Mouse (Mus musculus): ENCODE data around the gene Zfp784. TPM values are rescaled to one million over a fixed set of nuclear protein-coding genes. Genes with fewer than 3 reads are reported as not detected.

The Zfp784 gene
- total and polyA plus RNA-seq, 2 experiments from 2014 or later = 4.3 to 5.0 TPM

GRCm38 (mm10) chr7:4995268-4996002 is 42.8 kb downstream of the Zfp784 start:
- peak; percentile 12 for DNase-seq (ENCODE audit: low spot score)
- Histone ChIP-seq H3K4me1 (ENCODE audit: insufficient read depth, low read length) (peaks cover 14% of the 10 kb centered on the region), H3K27me3 (ENCODE audit: insufficient read depth, low read length) (no peaks in the 10 kb centered on the region), H3K4me2 (ENCODE audit: low read depth, low read length, poor library complexity, severe bottlenecking) (peak overlapping the region; percentile 91), H3K4me3 (ENCODE audit: low read depth, low read length) (peak overlapping the region; percentile 84), H3K9ac (replicated peaks; ENCODE audit: low read length, poor library complexity, severe bottlenecking) (peak overlapping the region; percentile 99), H3K9me3 (ENCODE audit: low read length) (no peaks in the 10 kb centered on the region), H3K27ac (ENCODE audit: low read depth, low read length) (peak overlapping the region; percentile 88), H3K36me3 (ENCODE audit: insufficient read depth, low read length) (peaks cover 17% of the 10 kb centered on the region)
- peak; percentile 15 for ATAC-seq (ENCODE audit: low FRiP score)
- WGBS = 4% methylated on average over 19 of the region's 19 CpGs
- TF ChIP-seq CTCF (IDR thresholded peaks at IDR 0.05) = no peak

GRCm38 (mm10) chr7:4993999-4994788 is 44.1 kb downstream of the Zfp784 start:
- H3K9me3 ChIP-seq (ENCODE audit: low read length) = no peaks in the 10 kb centered on the region
- 60% methylated on average over 53 of the region's 59 CpGs for WGBS
- no peak overlapping the region for H3K27ac ChIP-seq (ENCODE audit: low read depth, low read length)
- no peak for TF ChIP-seq CTCF (IDR thresholded peaks at IDR 0.05)
- no peaks in the 10 kb centered on the region for H3K27me3 ChIP-seq (ENCODE audit: insufficient read depth, low read length)
- peak overlapping the region; percentile 84; the same call in 1 of the 2 replicates for H3K4me3 ChIP-seq (ENCODE audit: low read depth, low read length)
- peaks cover 17% of the 10 kb centered on the region for H3K36me3 ChIP-seq (ENCODE audit: insufficient read depth, low read length)
- H3K4me1 ChIP-seq (ENCODE audit: insufficient read depth, low read length) = peaks cover 14% of the 10 kb centered on the region
- H3K4me2 ChIP-seq (ENCODE audit: low read depth, low read length, poor library complexity, severe bottlenecking) = peak overlapping the region; percentile 91
- ATAC-seq (ENCODE audit: low FRiP score) (no peak), DNase-seq (ENCODE audit: low spot score) (no peak)
- no peak overlapping the region; the same call in 1 of the 2 replicates for H3K9ac ChIP-seq (replicated peaks; ENCODE audit: low read length, poor library complexity, severe bottlenecking)

GRCm38 (mm10) chr7:4993347-4993998 is 44.8 kb downstream of the Zfp784 start:
- WGBS = 41% methylated on average over 51 of the region's 55 CpGs
- no peak for ATAC-seq (ENCODE audit: low FRiP score)
- H3K4me2 ChIP-seq (ENCODE audit: low read depth, low read length, poor library complexity, severe bottlenecking) = peak overlapping the region; percentile 91; the same call in 1 of the 2 replicates
- H3K27ac ChIP-seq (ENCODE audit: low read depth, low read length) = no peak overlapping the region
- no peak for DNase-seq (ENCODE audit: low spot score)
- TF ChIP-seq CTCF (IDR thresholded peaks at IDR 0.05) = no peak
- no peaks in the 10 kb centered on the region for H3K9me3 ChIP-seq (ENCODE audit: low read length)
- H3K9ac ChIP-seq (replicated peaks; ENCODE audit: low read length, poor library complexity, severe bottlenecking) = no peak overlapping the region
- peaks cover 17% of the 10 kb centered on the region for H3K36me3 ChIP-seq (ENCODE audit: insufficient read depth, low read length)
- H3K27me3 ChIP-seq (ENCODE audit: insufficient read depth, low read length) = no peaks in the 10 kb centered on the region
- H3K4me1 ChIP-seq (ENCODE audit: insufficient read depth, low read length) = peaks cover 14% of the 10 kb centered on the region
- H3K4me3 ChIP-seq (ENCODE audit: low read depth, low read length) = peak overlapping the region; percentile 12; the same call in 1 of the 2 replicates

GRCm38 (mm10) chr7:4988250-4988649 is 50.0 kb downstream of the Zfp784 start:
- no peak overlapping the region for H3K9ac ChIP-seq (replicated peaks; ENCODE audit: low read length, poor library complexity, severe bottlenecking)
- H3K4me2 ChIP-seq (ENCODE audit: low read depth, low read length, poor library complexity, severe bottlenecking) = no peak overlapping the region
- H3K4me1 ChIP-seq (ENCODE audit: insufficient read depth, low read length) = no peaks in the 10 kb centered on the region
- no peak for ATAC-seq (ENCODE audit: low FRiP score)
- H3K4me3 ChIP-seq (ENCODE audit: low read depth, low read length) = no peak overlapping the region
- DNase-seq (ENCODE audit: low spot score) = no peak
- no peaks in the 10 kb centered on the region for H3K9me3 ChIP-seq (ENCODE audit: low read length)
- no peaks in the 10 kb centered on the region for H3K27me3 ChIP-seq (ENCODE audit: insufficient read depth, low read length)
- no peak overlapping the region for H3K27ac ChIP-seq (ENCODE audit: low read depth, low read length)
- 73% methylated on average over 2 of the region's 2 CpGs for WGBS
- H3K36me3 ChIP-seq (ENCODE audit: insufficient read depth, low read length) = peaks cover 12% of the 10 kb centered on the region
- TF ChIP-seq CTCF (IDR thresholded peaks at IDR 0.05) = no peak

Other genes starting within 250 kb of the Zfp784 start
- 14.6 and 16.6 TPM in 2 replicates for gene Tmem238, start 248.8 kb downstream of the Zfp784 start, total RNA-seq (2014; rRNA removed)
- gene Tmem238, start 248.8 kb downstream of the Zfp784 start, polyA plus RNA-seq (2015; fragmentation: Nextera tagmentation; extraction: Ambion mirVana) = 16.0 and 18.2 TPM in 2 replicates
- gene Rpl28, start 245.6 kb downstream of the Zfp784 start, total RNA-seq (2014; rRNA removed) = 131 and 177 TPM in 2 replicates
- gene Rpl28, start 245.6 kb downstream of the Zfp784 start, polyA plus RNA-seq (2015; fragmentation: Nextera tagmentation; extraction: Ambion mirVana) = 289 TPM in 2 replicates
- 264 and 276 TPM in 2 replicates for gene Ube2s, start 225.9 kb downstream of the Zfp784 start, total RNA-seq (2014; rRNA removed)
- gene Ube2s, start 225.9 kb downstream of the Zfp784 start, polyA plus RNA-seq (2015; fragmentation: Nextera tagmentation; extraction: Ambion mirVana) = 207 and 210 TPM in 2 replicates
- gene Shisa7, start 193.8 kb downstream of the Zfp784 start, total RNA-seq (2014; rRNA removed) = 51.4 and 68.5 TPM in 2 replicates
- gene Shisa7, start 193.8 kb downstream of the Zfp784 start, polyA plus RNA-seq (2015; fragmentation: Nextera tagmentation; extraction: Ambion mirVana) = 9.3 and 10.1 TPM in 2 replicates
- gene Isoc2b, start 168.2 kb downstream of the Zfp784 start, total RNA-seq (2014; rRNA removed) = 1.0 and 2.0 TPM in 2 replicates
- 3.7 and 5.8 TPM in 2 replicates for gene Isoc2b, start 168.2 kb downstream of the Zfp784 start, polyA plus RNA-seq (2015; fragmentation: Nextera tagmentation; extraction: Ambion mirVana)
- 5.8 and 7.7 TPM in 2 replicates for gene Isoc2a, start 161.3 kb downstream of the Zfp784 start, total RNA-seq (2014; rRNA removed)
- gene Isoc2a, start 161.3 kb downstream of the Zfp784 start, polyA plus RNA-seq (2015; fragmentation: Nextera tagmentation; extraction: Ambion mirVana) = 0.38 and 0.52 TPM in 2 replicates
- 0.57 TPM in 1 of 2 replicates, not detected in the other for gene Gm36210, start 131.9 kb downstream of the Zfp784 start, total RNA-seq (2014; rRNA removed)
- gene Gm36210, start 131.9 kb downstream of the Zfp784 start, polyA plus RNA-seq (2015; fragmentation: Nextera tagmentation; extraction: Ambion mirVana) = 0.32 and 0.43 TPM in 2 replicates
- 10.6 and 12.3 TPM in 2 replicates for gene Zfp628, start 123.2 kb downstream of the Zfp784 start, total RNA-seq (2014; rRNA removed)
- 5.1 and 5.6 TPM in 2 replicates for gene Zfp628, start 123.2 kb downstream of the Zfp784 start, polyA plus RNA-seq (2015; fragmentation: Nextera tagmentation; extraction: Ambion mirVana)
- 44.8 and 49.7 TPM in 2 replicates for gene Nat14, start 116.4 kb downstream of the Zfp784 start, total RNA-seq (2014; rRNA removed)
- gene Nat14, start 116.4 kb downstream of the Zfp784 start, polyA plus RNA-seq (2015; fragmentation: Nextera tagmentation; extraction: Ambion mirVana) = 33.2 and 35.9 TPM in 2 replicates
- gene Ssc5d, start 112.7 kb downstream of the Zfp784 start, total RNA-seq (2014; rRNA removed) = 1.9 and 3.4 TPM in 2 replicates
- gene Ssc5d, start 112.7 kb downstream of the Zfp784 start, polyA plus RNA-seq (2015; fragmentation: Nextera tagmentation; extraction: Ambion mirVana) = 1.2 and 1.6 TPM in 2 replicates
- 0.49 TPM in 1 of 2 replicates, not detected in the other for gene Sbk2, start 74.0 kb downstream of the Zfp784 start, total RNA-seq (2014; rRNA removed)
- 0.20 TPM in 1 of 2 replicates, not detected in the other for gene Sbk2, start 74.0 kb downstream of the Zfp784 start, polyA plus RNA-seq (2015; fragmentation: Nextera tagmentation; extraction: Ambion mirVana)
- gene Sbk3, start 67.3 kb downstream of the Zfp784 start, total RNA-seq (2014; rRNA removed) = 0.49 and 1.8 TPM in 2 replicates
- gene Sbk3, start 67.3 kb downstream of the Zfp784 start, polyA plus RNA-seq (2015; fragmentation: Nextera tagmentation; extraction: Ambion mirVana) = 0.45 and 0.46 TPM in 2 replicates
- 53.2 and 54.3 TPM in 2 replicates for gene Zfp579, start 42.3 kb downstream of the Zfp784 start, total RNA-seq (2014; rRNA removed)
- 43.1 and 43.3 TPM in 2 replicates for gene Zfp579, start 42.3 kb downstream of the Zfp784 start, polyA plus RNA-seq (2015; fragmentation: Nextera tagmentation; extraction: Ambion mirVana)
- 3.9 and 7.3 TPM in 2 replicates for gene Zfp524, start 24.0 kb downstream of the Zfp784 start, total RNA-seq (2014; rRNA removed)
- 2.9 and 3.5 TPM in 2 replicates for gene Zfp524, start 24.0 kb downstream of the Zfp784 start, polyA plus RNA-seq (2015; fragmentation: Nextera tagmentation; extraction: Ambion mirVana)
- 35.5 and 36.1 TPM in 2 replicates for gene Fiz1, start 23.7 kb downstream of the Zfp784 start, total RNA-seq (2014; rRNA removed)
- gene Fiz1, start 23.7 kb downstream of the Zfp784 start, polyA plus RNA-seq (2015; fragmentation: Nextera tagmentation; extraction: Ambion mirVana) = 22.8 and 25.7 TPM in 2 replicates
- gene Gm44973, start 22.9 kb downstream of the Zfp784 start, total RNA-seq (2014; rRNA removed) = not detected in 2 replicates
- gene Gm44973, start 22.9 kb downstream of the Zfp784 start, polyA plus RNA-seq (2015; fragmentation: Nextera tagmentation; extraction: Ambion mirVana) = 1.2 and 2.6 TPM in 2 replicates
- gene Zfp865, start 18.1 kb downstream of the Zfp784 start, total RNA-seq (2014; rRNA removed) = 35.0 and 48.4 TPM in 2 replicates
- gene Zfp865, start 18.1 kb downstream of the Zfp784 start, polyA plus RNA-seq (2015; fragmentation: Nextera tagmentation; extraction: Ambion mirVana) = 5.5 and 6.8 TPM in 2 replicates
- 65.6 and 68.8 TPM in 2 replicates for gene Ccdc106, start 17.9 kb downstream of the Zfp784 start, total RNA-seq (2014; rRNA removed)
- gene Ccdc106, start 17.9 kb downstream of the Zfp784 start, polyA plus RNA-seq (2015; fragmentation: Nextera tagmentation; extraction: Ambion mirVana) = 75.4 and 77.3 TPM in 2 replicates
- gene 4632433K11Rik, start 4.3 kb downstream of the Zfp784 start, total RNA-seq (2014; rRNA removed) = not detected in 2 replicates
- gene 4632433K11Rik, start 4.3 kb downstream of the Zfp784 start, polyA plus RNA-seq (2015; fragmentation: Nextera tagmentation; extraction: Ambion mirVana) = not detected in 2 replicates
- 55.6 and 77.7 TPM in 2 replicates for gene Zfp580, start 13.1 kb upstream of the Zfp784 start, total RNA-seq (2014; rRNA removed)
- gene Zfp580, start 13.1 kb upstream of the Zfp784 start, polyA plus RNA-seq (2015; fragmentation: Nextera tagmentation; extraction: Ambion mirVana) = 154 and 157 TPM in 2 replicates
- gene U2af2, start 23.7 kb upstream of the Zfp784 start, total RNA-seq (2014; rRNA removed) = 157 and 161 TPM in 2 replicates
- 74.7 and 78.2 TPM in 2 replicates for gene U2af2, start 23.7 kb upstream of the Zfp784 start, polyA plus RNA-seq (2015; fragmentation: Nextera tagmentation; extraction: Ambion mirVana)
- gene Epn1, start 41.8 kb upstream of the Zfp784 start, total RNA-seq (2014; rRNA removed) = 399 and 484 TPM in 2 replicates
- 130 and 134 TPM in 2 replicates for gene Epn1, start 41.8 kb upstream of the Zfp784 start, polyA plus RNA-seq (2015; fragmentation: Nextera tagmentation; extraction: Ambion mirVana)
- not detected in 2 replicates for gene Rfpl4, start 78.5 kb upstream of the Zfp784 start, total RNA-seq (2014; rRNA removed)
- not detected in 2 replicates for gene Rfpl4, start 78.5 kb upstream of the Zfp784 start, polyA plus RNA-seq (2015; fragmentation: Nextera tagmentation; extraction: Ambion mirVana)
- gene Rasl2-9, start 87.5 kb upstream of the Zfp784 start, total RNA-seq (2014; rRNA removed) = 1.3 TPM in 1 of 2 replicates, not detected in the other
- gene Rasl2-9, start 87.5 kb upstream of the Zfp784 start, polyA plus RNA-seq (2015; fragmentation: Nextera tagmentation; extraction: Ambion mirVana) = 0.57 and 0.72 TPM in 2 replicates
- gene Vmn1r55, start 111.2 kb upstream of the Zfp784 start, total RNA-seq (2014; rRNA removed) = not detected in 2 replicates
- gene Vmn1r55, start 111.2 kb upstream of the Zfp784 start, polyA plus RNA-seq (2015; fragmentation: Nextera tagmentation; extraction: Ambion mirVana) = not detected in 2 replicates
- gene Vmn1r56, start 158.3 kb upstream of the Zfp784 start, total RNA-seq (2014; rRNA removed) = not detected in 2 replicates
- gene Vmn1r56, start 158.3 kb upstream of the Zfp784 start, polyA plus RNA-seq (2015; fragmentation: Nextera tagmentation; extraction: Ambion mirVana) = not detected in 2 replicates
- gene Vmn1r57, start 180.0 kb upstream of the Zfp784 start, total RNA-seq (2014; rRNA removed) = not detected in 2 replicates
- not detected in 2 replicates for gene Vmn1r57, start 180.0 kb upstream of the Zfp784 start, polyA plus RNA-seq (2015; fragmentation: Nextera tagmentation; extraction: Ambion mirVana)